ENCODE assay signal across 22 mouse cellular contexts in the genomic region with DNA sequence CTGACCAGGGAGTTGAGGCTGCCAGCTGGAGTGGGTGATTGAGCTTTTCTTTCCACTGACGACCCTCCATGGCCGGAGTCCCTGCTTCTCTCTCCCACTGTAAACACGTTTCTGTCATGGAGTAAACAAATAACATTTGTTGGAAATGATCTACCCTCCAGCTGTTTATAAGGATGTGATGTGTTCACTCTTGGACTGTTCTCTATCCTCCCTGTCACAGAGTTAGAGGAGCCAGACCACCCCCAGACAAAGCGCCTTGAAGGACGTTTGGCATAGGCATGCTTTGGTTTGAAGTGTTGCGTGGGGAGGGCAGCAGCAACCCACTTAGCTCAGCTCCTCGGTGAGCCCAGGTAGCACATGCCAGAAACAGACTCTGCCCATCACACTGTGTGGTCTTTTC.
"Had no signal": no experiment of that assay in that cellular context is flagged by ENCODE, and none has a peak within 500 bp of the region (broad histone marks: within the 10 kb centered on the region; RNA-seq: fewer than 3 reads in every experiment).

No protein-coding gene starts in this region.

- H3K4me2 ChIP-seq: hindbrain, embryonic 15.5 days; limb, embryonic 12.5 days; limb, embryonic 15.5 days; liver, embryonic 11.5 days; midbrain, embryonic 12.5 days; midbrain, embryonic 15.5 days; neural tube, embryonic 12.5 days; neural tube, embryonic 15.5 days; stomach, embryonic 15.5 days had no signal

- ATAC-seq: liver, postnatal 0 days; midbrain, embryonic 15.5 days had no signal

- H3K4me1 ChIP-seq: hindbrain, embryonic 15.5 days; limb, embryonic 12.5 days; limb, embryonic 15.5 days; midbrain, embryonic 12.5 days; midbrain, embryonic 15.5 days; neural tube, embryonic 12.5 days; neural tube, embryonic 15.5 days; stomach, embryonic 15.5 days had no signal

- H3K9ac ChIP-seq: hindbrain, embryonic 15.5 days; limb, embryonic 12.5 days; limb, embryonic 15.5 days; liver, embryonic 14.5 days; liver, postnatal 0 days; midbrain, embryonic 12.5 days; midbrain, embryonic 15.5 days; neural tube, embryonic 12.5 days; neural tube, embryonic 15.5 days; stomach, embryonic 15.5 days had no signal

- H3K9me3 ChIP-seq: hindbrain, embryonic 15.5 days; limb, embryonic 12.5 days; limb, embryonic 15.5 days; midbrain, embryonic 15.5 days; neural tube, embryonic 12.5 days; neural tube, embryonic 15.5 days; stomach, embryonic 15.5 days had no signal

- DNase-seq: kidney, adult 2 months; kidney, postnatal 25 days; layer of hippocampus, adult 9-11 months; liver, postnatal 0 days; right cerebral cortex, adult 18-20 months; right cerebral cortex, postnatal 14 days; right cerebral cortex, postnatal 4 days; thymus, adult 2 months; thymus, postnatal 14 days; thymus, postnatal 4 days had no signal

- H3K4me3 ChIP-seq: hindbrain, embryonic 15.5 days; layer of hippocampus, adult 2 months; limb, embryonic 12.5 days; limb, embryonic 15.5 days; midbrain, embryonic 12.5 days; midbrain, embryonic 15.5 days; neural tube, embryonic 12.5 days; neural tube, embryonic 15.5 days; stomach, embryonic 15.5 days had no signal

- H3K27ac ChIP-seq: hindbrain, embryonic 15.5 days; kidney, postnatal 0 days; layer of hippocampus, adult 2 months; limb, embryonic 12.5 days; limb, embryonic 15.5 days; liver, embryonic 14.5 days; midbrain, embryonic 12.5 days; midbrain, embryonic 15.5 days; neural tube, embryonic 12.5 days; neural tube, embryonic 15.5 days; stomach, embryonic 15.5 days had no signal

- H3K27me3 ChIP-seq: hindbrain, embryonic 15.5 days; limb, embryonic 12.5 days; limb, embryonic 15.5 days; midbrain, embryonic 12.5 days; midbrain, embryonic 15.5 days; neural tube, embryonic 12.5 days; neural tube, embryonic 15.5 days; stomach, embryonic 15.5 days had no signal

- H3K36me3 ChIP-seq: hindbrain, embryonic 15.5 days; limb, embryonic 12.5 days; limb, embryonic 15.5 days; midbrain, embryonic 12.5 days; midbrain, embryonic 15.5 days; neural tube, embryonic 12.5 days; neural tube, embryonic 15.5 days; stomach, embryonic 15.5 days had no signal
